Mouse (Mus musculus): ENCODE measurements at regions not wholly inside any gene's neighbourhood (a gene's known extent, or its start where the extent isn't known, plus 50 kb on each side); places are given as distances from the start of the nearest gene placed in this dataset.
"Not testable (repeated sequence)": the region's sequence is repeated elsewhere in the genome, so short reads cannot be mapped to it uniquely, and the experiment has no call there.

GRCm38 (mm10) chr11:16663806-16664205 lies 88.2 kb upstream of the Egfr start:
- no peak for DNase-seq

GRCm38 (mm10) chr11:16669453-16670251 lies 82.4 kb upstream of the Egfr start:
- DNase-seq: no peak

- no peak for DNase-seq
Observed at GRCm38 (mm10) chr11:16670282-16670681, 81.7 kb upstream of the Egfr start.

- not testable (repeated sequence) for DNase-seq
Observed at GRCm38 (mm10) chr11:16675951-16676350, 76.1 kb upstream of the Egfr start.

GRCm38 (mm10) chr11:16683538-16683937 lies 68.5 kb upstream of the Egfr start:
- no peak for DNase-seq

GRCm38 (mm10) chr11:16695596-16695995 lies 56.4 kb upstream of the Egfr start:
- no peak for DNase-seq

- DNase-seq: no peak
Observed at GRCm38 (mm10) chr11:16696787-16697186, 55.2 kb upstream of the Egfr start.

GRCm38 (mm10) chr11:16701826-16702225 lies 50.2 kb upstream of the Egfr start:
- no peak for DNase-seq
